Mouse (Mus musculus): ENCODE results near the gene Lefty1. TPM values are rescaled to one million over a fixed set of nuclear protein-coding genes. Genes with fewer than 3 reads are reported as not detected.

Gene Lefty1
- polyA plus RNA-seq, 2 experiments: 2.7 to 4.8 TPM

DNA sequence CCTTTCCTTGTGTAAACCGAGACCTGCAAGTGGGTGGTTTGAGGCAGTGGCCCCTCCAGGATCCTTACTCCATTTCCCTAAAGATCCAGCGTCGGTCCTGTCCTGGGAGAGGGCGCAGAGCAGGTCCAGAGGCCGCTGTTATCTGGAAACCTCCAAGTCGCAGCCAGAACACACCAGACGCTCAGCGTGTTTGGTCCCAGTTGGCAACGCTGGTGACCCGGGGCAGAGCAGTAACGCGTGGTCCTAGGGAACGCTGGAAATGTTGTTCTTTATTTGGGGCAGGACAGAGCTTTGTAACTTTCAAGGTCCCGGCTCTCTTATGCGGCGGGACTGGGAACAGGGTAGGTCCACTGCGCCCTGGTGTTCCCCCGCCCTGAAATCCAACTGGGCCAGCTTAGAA, 6.9 kb downstream of the Lefty1 start:
- Histone ChIP-seq H3K9me3 (ENCODE audit: control insufficient read depth, low read length) (no peaks in the 10 kb centered on the region), H3K36me3 (ENCODE audit: control insufficient read depth, insufficient read depth, low read length) (peaks cover 3% of the 10 kb centered on the region; the same call in 1 of the 2 replicates), H3K27ac (replicated peaks; ENCODE audit: low read depth, low read length) (peak overlapping the region; percentile 84), H3K9ac (ENCODE audit: low read depth, low read length, severe bottlenecking) (peak overlapping the region; percentile 86), H3K4me3 (replicated peaks; ENCODE audit: low read length) (peak overlapping the region; percentile 83), H3K4me1 (ENCODE audit: control insufficient read depth, insufficient read depth, low read length) (peaks cover 44% of the 10 kb centered on the region), H3K27me3 (ENCODE audit: control insufficient read depth, insufficient read depth, low read length) (peaks cover 4% of the 10 kb centered on the region; the same call in 1 of the 2 replicates), H3K4me2 (replicated peaks; ENCODE audit: low read depth, low read length, severe bottlenecking) (peak overlapping the region; percentile 85)
- ATAC-seq (ENCODE audit: low FRiP score, low read depth) (no peak), DNase-seq (ENCODE audit: low spot score) (no peak)
- 6% methylated on average over 18 of the region's 18 CpGs for WGBS
- TF ChIP-seq POLR2A (IDR thresholded peaks at IDR 0.05; ENCODE audit: borderline replicate concordance, extremely low read depth, insufficient read depth, insufficient read length): no peak

GRCm38 (mm10) chr1:180942166-180943031, 7.6 kb downstream of the Lefty1 start, which contains the start of gene Tmem63a:
Gene Tmem63a (plus strand): TSS chr1:180942344.
- peak within 1 kb of the TSS; percentile 84 for H3K27ac ChIP-seq (replicated peaks; ENCODE audit: low read depth, low read length)
- peaks cover 44% of the 10 kb centered on the region for H3K4me1 ChIP-seq (ENCODE audit: control insufficient read depth, insufficient read depth, low read length)
- WGBS: under 1% methylated on average over 64 of the region's 73 CpGs
- peaks cover 8% of the 10 kb centered on the region for H3K36me3 ChIP-seq (ENCODE audit: control insufficient read depth, insufficient read depth, low read length)
- peak within 1 kb of the TSS; percentile 83 for H3K4me3 ChIP-seq (replicated peaks; ENCODE audit: low read length)
- DNase-seq (ENCODE audit: low spot score) (peak; percentile 74), ATAC-seq (ENCODE audit: low FRiP score, low read depth) (peak; percentile 39)
- H3K9ac ChIP-seq (ENCODE audit: low read depth, low read length, severe bottlenecking): peak within 1 kb of the TSS; percentile 86
- peak within 1 kb of the TSS; percentile 85 for H3K4me2 ChIP-seq (replicated peaks; ENCODE audit: low read depth, low read length, severe bottlenecking)
- H3K27me3 ChIP-seq (ENCODE audit: control insufficient read depth, insufficient read depth, low read length): peaks cover 2% of the 10 kb centered on the region; the same call in 1 of the 2 replicates
- H3K9me3 ChIP-seq (ENCODE audit: control insufficient read depth, low read length): no peaks in the 10 kb centered on the region
- peak; percentile 48; the same call in 1 of the 2 replicates for TF ChIP-seq POLR2A (IDR thresholded peaks at IDR 0.05; ENCODE audit: borderline replicate concordance, extremely low read depth, insufficient read depth, insufficient read length)

DNA sequence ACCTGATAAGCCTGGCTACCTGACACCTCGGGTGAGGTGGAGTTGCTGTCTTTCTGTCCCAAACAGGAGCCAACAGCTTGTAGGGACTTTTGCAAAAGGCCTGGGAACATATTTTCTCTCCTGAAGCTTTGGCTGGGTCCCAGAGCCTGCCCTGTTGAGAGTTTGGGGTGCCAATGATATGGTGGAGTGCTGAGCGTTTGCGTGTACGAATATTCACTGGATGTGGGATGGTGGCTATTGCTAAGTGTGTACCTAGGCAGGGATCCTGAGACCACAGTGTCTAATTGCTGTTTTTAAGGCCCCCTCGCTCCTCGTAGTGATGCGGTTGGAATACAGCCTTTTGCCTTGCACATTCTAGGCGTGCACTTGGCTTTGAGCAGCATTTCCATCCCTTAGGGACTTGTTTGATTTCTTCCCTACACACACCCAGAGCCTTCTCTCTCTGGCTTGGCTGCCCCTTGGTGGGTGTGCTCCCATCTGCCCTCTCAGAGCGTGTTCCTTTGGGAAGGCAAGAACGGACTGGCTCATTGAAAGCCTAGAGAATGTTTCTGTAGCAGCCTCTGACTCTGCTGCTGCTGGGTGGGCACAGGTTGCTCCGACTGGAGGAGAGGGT, 8.3 kb downstream of the Lefty1 start:
- peaks cover 44% of the 10 kb centered on the region for H3K4me1 ChIP-seq (ENCODE audit: control insufficient read depth, insufficient read depth, low read length)
- ATAC-seq (ENCODE audit: low FRiP score, low read depth) (no peak), DNase-seq (ENCODE audit: low spot score) (peak; percentile 26)
- H3K4me3 ChIP-seq (replicated peaks; ENCODE audit: low read length): peak overlapping the region; percentile 83
- H3K4me2 ChIP-seq (replicated peaks; ENCODE audit: low read depth, low read length, severe bottlenecking): peak overlapping the region; percentile 85
- peak overlapping the region; percentile 84 for H3K27ac ChIP-seq (replicated peaks; ENCODE audit: low read depth, low read length)
- no peaks in the 10 kb centered on the region for H3K27me3 ChIP-seq (ENCODE audit: control insufficient read depth, insufficient read depth, low read length)
- no peak for TF ChIP-seq POLR2A (IDR thresholded peaks at IDR 0.05; ENCODE audit: borderline replicate concordance, extremely low read depth, insufficient read depth, insufficient read length)
- peak overlapping the region; percentile 86 for H3K9ac ChIP-seq (ENCODE audit: low read depth, low read length, severe bottlenecking)
- peaks cover 16% of the 10 kb centered on the region for H3K36me3 ChIP-seq (ENCODE audit: control insufficient read depth, insufficient read depth, low read length)
- H3K9me3 ChIP-seq (ENCODE audit: control insufficient read depth, low read length): no peaks in the 10 kb centered on the region
- 37% methylated on average over 11 of the region's 11 CpGs for WGBS

DNA sequence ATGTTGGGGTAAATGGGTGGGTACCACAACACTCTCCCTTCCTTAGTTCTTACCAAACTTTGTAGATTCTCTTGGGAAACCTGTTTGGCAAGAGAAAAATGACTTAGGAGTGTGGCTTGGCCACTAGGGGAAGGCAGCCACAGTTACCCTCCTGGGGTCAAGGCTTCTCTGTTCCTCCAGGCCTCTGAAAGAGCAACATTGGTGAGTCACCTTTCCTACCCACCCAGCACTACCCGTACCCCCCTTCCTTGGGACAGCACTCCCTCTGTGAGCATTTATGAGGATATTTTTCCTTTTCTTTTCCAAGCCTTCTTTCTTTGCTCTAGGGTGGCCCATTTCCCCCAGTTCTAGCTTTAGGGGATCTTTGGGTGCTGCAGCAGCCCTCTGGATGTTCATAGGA, 9.1 kb downstream of the Lefty1 start:
- TF ChIP-seq POLR2A (IDR thresholded peaks at IDR 0.05; ENCODE audit: borderline replicate concordance, extremely low read depth, insufficient read depth, insufficient read length): no peak
- no peak overlapping the region for H3K9ac ChIP-seq (ENCODE audit: low read depth, low read length, severe bottlenecking)
- no peaks in the 10 kb centered on the region for H3K27me3 ChIP-seq (ENCODE audit: control insufficient read depth, insufficient read depth, low read length)
- ATAC-seq (ENCODE audit: low FRiP score, low read depth) (no peak), DNase-seq (ENCODE audit: low spot score) (no peak)
- H3K36me3 ChIP-seq (ENCODE audit: control insufficient read depth, insufficient read depth, low read length): peaks cover 21% of the 10 kb centered on the region
- H3K4me2 ChIP-seq (replicated peaks; ENCODE audit: low read depth, low read length, severe bottlenecking): 0 out of 2 replicates have a peak overlapping the region, but pooled peaks have one; percentile 85
- H3K4me1 ChIP-seq (ENCODE audit: control insufficient read depth, insufficient read depth, low read length): peaks cover 44% of the 10 kb centered on the region
- 74% methylated on average over 1 of the region's 1 CpGs for WGBS
- no peaks in the 10 kb centered on the region for H3K9me3 ChIP-seq (ENCODE audit: control insufficient read depth, low read length)
- peak overlapping the region; percentile 30; the same call in 1 of the 2 replicates for H3K27ac ChIP-seq (replicated peaks; ENCODE audit: low read depth, low read length)
- H3K4me3 ChIP-seq (replicated peaks; ENCODE audit: low read length): peak overlapping the region; percentile 83; the same call in 1 of the 2 replicates

GRCm38 (mm10) chr1:180944553-180944952, 9.7 kb downstream of the Lefty1 start:
- Histone ChIP-seq H3K4me2 (replicated peaks; ENCODE audit: low read depth, low read length, severe bottlenecking) (peak overlapping the region; percentile 43), H3K4me1 (ENCODE audit: control insufficient read depth, insufficient read depth, low read length) (peaks cover 44% of the 10 kb centered on the region), H3K4me3 (replicated peaks; ENCODE audit: low read length) (no peak overlapping the region), H3K27ac (replicated peaks; ENCODE audit: low read depth, low read length) (peak overlapping the region; percentile 90), H3K36me3 (ENCODE audit: control insufficient read depth, insufficient read depth, low read length) (peaks cover 28% of the 10 kb centered on the region), H3K9ac (ENCODE audit: low read depth, low read length, severe bottlenecking) (no peak overlapping the region), H3K27me3 (ENCODE audit: control insufficient read depth, insufficient read depth, low read length) (no peaks in the 10 kb centered on the region), H3K9me3 (ENCODE audit: control insufficient read depth, low read length) (no peaks in the 10 kb centered on the region)
- ATAC-seq (ENCODE audit: low FRiP score, low read depth) (no peak), DNase-seq (ENCODE audit: low spot score) (no peak)
- 58% methylated on average over 4 of the region's 4 CpGs for WGBS
- no peak for TF ChIP-seq POLR2A (IDR thresholded peaks at IDR 0.05; ENCODE audit: borderline replicate concordance, extremely low read depth, insufficient read depth, insufficient read length)
